Mouse (Mus musculus) splenic B cell, adult 2 months (primary cell): ENCODE results near the gene Aspa.

Experiments
- DNase-seq: peaks from one replicate; pipeline ENCODE4 v3.0.0-alpha.2; 2011; ENCODE audit warnings: low read depth, low spot score
- H3K27me3 ChIP-seq: 2 replicates; pipeline ENCODE4 v1.6.1; 2012; ENCODE audit warnings: mild to moderate bottlenecking, low read length, moderate library complexity, mixed read lengths; ENCODE audit not compliant: control insufficient read depth, poor library complexity, insufficient read depth, severe bottlenecking
- H3K36me3 ChIP-seq: 2 replicates; pipeline ENCODE4 v1.6.1; 2012; ENCODE audit warnings: mild to moderate bottlenecking, low read length, moderate library complexity, mixed read lengths; ENCODE audit not compliant: control insufficient read depth, poor library complexity, insufficient read depth, severe bottlenecking

The Aspa gene

DNA sequence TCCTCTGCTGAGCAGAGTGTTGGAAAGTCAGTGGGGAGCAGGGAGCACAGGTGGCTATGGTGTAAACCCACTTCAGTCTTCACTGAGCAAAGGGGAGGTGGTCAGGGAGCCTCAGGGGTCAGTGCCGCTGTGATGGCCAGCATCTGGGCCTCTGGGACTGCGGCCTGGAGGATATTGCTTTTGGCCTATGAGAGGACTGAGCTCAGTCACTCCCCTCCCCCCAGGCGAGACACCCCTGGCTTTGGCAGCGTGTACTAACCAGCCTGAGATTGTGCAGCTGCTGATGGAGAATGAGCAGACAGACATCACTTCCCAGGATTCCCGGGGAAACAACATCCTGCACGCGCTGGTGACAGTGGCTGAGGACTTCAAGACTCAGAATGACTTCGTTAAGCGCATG, 46.0 kb downstream of the Aspa start:
- Histone ChIP-seq H3K27me3 (no peaks in the 10 kb centered on the region), H3K36me3 (no peaks in the 10 kb centered on the region)
- no peak for DNase-seq

GRCm38 (mm10) chr11:73281528-73282027, 47.8 kb downstream of the Aspa start:
- DNase-seq, result peak; percentile 4
- H3K36me3 ChIP-seq, result no peaks in the 10 kb centered on the region
- H3K27me3 ChIP-seq, result no peaks in the 10 kb centered on the region

- DNase-seq, result no peak
- Histone ChIP-seq H3K27me3 (no peaks in the 10 kb centered on the region), H3K36me3 (no peaks in the 10 kb centered on the region)
These were observed 48.7 kb downstream of the Aspa start for GRCm38 (mm10) chr11:73280710-73281109.

DNA sequence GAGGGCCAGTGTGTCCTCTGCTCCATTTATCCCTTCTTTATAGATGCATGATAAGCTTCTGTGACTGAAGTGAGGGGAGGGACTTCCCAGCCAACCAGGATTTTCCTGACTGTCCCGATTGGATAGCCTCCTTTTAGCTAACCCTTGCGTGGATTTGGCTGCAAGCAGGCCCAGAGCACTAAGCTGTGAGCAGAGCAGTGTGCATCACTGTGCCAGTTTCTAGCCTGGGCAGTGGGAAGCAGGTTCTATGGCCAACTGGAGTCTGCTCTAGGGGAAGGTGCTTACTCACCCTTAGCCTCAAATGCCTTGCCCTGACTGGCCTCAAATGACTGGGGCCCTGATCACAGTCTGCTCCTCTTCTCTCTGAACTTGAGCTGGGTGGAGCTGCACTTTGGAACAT, 54.6 kb downstream of the Aspa start:
- no peaks in the 10 kb centered on the region for H3K36me3 ChIP-seq

DNA sequence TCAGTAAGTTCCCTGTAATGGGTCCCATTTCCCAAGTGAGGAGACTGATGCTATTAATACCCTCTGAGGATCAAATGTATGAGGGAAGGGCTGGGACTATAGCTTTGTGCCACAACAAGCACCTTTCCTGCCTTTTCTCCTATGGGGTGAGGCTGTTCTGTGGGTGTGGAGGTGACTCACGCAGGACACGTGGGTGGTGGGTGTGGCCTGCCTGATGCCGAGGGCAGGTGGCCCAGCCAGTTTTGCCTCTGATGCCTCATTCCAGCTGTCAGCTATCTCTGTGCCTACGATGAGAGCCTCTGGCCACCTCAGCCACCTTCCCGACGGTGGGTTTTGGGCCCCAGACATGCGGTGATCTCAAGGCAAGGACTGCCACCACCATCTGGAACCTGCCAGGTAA, 62.1 kb downstream of the Aspa start, which contains the start of gene Trpv3:
TSS of gene Trpv3 (plus strand) at position 122 of the 400 bp plus-strand sequence.
- H3K36me3 ChIP-seq, result no peaks in the 10 kb centered on the region
- H3K27me3 ChIP-seq, result no peaks in the 10 kb centered on the region
- no peak for DNase-seq

More for the DNA sequence above, 54.6 kb downstream of the Aspa start:
- DNase-seq, result no peak
- no peaks in the 10 kb centered on the region for H3K27me3 ChIP-seq

GRCm38 (mm10) chr11:73261385-73261784, 68.0 kb downstream of the Aspa start:
- no peaks in the 10 kb centered on the region for H3K27me3 ChIP-seq
- H3K36me3 ChIP-seq, result no peaks in the 10 kb centered on the region
- DNase-seq, result no peak

DNA sequence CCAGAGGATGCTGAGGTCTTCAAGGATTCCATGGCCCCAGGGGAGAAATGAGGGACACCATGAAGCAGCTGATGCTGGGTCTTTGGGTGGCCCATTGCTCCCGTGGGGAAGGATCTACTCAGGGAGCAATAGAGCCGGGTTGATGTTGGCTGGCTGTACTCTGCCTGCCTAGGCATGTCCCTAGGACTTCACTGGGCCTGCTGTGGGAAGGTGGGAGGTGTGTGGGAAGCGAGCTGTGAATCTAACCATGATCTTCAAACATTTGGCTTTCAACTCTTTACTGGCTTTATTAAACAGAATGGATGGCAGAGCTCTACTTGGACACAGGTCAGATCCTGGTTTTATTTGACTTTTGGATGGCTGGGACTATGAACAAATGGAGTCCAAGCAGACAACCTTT, 68.9 kb downstream of the Aspa start:
- no peaks in the 10 kb centered on the region for H3K36me3 ChIP-seq
- DNase-seq, result no peak
- no peaks in the 10 kb centered on the region for H3K27me3 ChIP-seq

DNA sequence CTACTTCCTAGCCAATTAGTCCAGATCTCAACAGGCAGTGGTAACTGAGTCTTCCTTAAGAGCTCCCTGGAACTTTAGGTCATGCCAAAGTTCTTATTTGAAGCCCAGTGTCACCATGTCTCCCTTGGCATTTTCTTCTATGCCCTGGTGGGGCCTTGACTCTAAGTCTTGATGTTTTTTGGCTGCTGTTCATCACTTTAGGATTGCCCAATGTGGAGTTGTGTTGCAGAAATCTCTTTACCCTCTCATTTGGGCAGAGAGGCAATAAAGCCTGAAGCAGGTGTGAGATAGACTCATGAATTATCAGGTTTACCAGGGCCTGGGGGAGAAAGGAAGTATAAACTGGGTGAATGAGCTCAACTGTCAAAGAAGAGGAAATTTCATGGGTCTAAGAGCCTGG, 70.7 kb downstream of the Aspa start:
- H3K27me3 ChIP-seq, result no peaks in the 10 kb centered on the region
- DNase-seq, result no peak
- no peaks in the 10 kb centered on the region for H3K36me3 ChIP-seq

DNA sequence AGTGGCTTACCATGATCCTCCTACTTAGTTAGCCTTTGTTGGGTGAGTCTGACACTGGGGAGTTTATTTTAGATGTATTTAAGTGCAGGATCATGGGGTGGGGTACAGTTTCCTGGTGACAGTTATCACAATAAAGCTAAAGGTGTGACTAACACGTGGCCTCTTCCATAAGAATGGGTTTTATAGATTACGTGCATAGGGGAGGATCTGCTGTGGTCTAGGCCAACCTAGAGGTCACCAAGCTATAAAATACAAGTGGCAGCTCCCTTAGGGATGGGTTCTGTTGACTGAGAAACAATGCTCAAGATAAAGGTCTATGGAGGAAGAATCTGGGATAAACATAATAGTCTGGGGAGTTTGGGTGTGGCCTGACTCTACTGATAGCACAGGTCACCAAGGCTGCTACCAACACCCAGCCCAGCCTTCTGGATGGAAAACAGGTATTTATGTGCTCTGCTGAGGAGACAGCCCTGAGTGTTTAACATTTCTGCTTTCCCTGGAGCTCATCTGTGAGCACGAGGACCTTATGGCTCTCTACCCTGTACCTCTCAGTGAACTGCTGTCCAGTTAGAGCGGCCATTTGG, 71.9 kb downstream of the Aspa start:
- Histone ChIP-seq H3K27me3 (no peaks in the 10 kb centered on the region), H3K36me3 (no peaks in the 10 kb centered on the region)
- no peak for DNase-seq
